Mouse (Mus musculus) induced T-regulatory cell, adult 2 months (primary cell): Measurements from ENCODE around the gene C330007P06Rik.

ENCODE experiments used
- DNase-seq: peaks from one replicate; pipeline ENCODE4 v3.0.0-alpha.2; 2012; ENCODE audit warnings: low read depth

C330007P06Rik gene

DNA sequence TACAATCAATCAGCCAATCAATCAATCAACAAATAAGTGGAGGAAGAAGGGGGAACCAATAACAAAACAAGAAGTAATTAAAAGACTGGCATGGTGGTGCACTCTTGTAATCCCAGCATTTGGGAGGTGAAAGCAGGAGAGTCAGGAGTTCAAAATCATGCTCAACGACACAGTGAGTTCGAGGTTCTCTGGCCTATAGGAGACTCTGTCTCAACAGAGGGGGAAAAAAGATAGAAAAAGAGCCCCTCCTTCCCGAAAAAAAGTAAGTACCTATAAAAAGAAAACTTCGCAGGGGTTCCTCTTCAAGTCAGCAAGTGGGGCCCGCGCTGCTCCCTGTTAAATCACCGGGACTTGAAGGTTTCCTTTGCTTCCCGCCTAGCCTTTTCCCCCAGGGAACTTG lies at the start of gene C330007P06Rik, which contains the start of gene Ube2a:
Gene C330007P06Rik, minus strand, starts transcription at position 347 of the 400 bp plus-strand sequence.
Gene Ube2a, plus strand, starts transcription at position 136 of the 400 bp plus-strand sequence.
- DNase-seq: no peak

DNA sequence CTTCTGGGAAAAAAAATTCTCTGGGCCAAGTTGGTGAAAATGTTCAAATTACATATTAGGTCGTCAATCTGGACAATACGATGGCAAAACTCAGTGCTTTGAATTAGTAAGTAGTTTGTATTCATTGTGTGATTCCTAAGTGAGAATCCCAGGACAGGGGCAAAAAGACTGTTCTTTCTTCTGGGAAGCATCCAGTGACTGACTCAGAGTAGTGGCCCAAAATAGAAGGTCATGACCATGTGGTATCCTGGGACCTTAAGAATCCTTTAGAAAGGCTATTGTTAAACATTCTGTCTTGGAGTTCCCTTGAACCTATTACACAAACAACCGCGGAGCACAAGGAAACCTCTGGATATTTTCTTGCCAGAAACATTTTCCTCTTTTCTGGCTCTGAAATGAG lies 47.4 kb upstream of the C330007P06Rik start:
- DNase-seq: no peak

DNA sequence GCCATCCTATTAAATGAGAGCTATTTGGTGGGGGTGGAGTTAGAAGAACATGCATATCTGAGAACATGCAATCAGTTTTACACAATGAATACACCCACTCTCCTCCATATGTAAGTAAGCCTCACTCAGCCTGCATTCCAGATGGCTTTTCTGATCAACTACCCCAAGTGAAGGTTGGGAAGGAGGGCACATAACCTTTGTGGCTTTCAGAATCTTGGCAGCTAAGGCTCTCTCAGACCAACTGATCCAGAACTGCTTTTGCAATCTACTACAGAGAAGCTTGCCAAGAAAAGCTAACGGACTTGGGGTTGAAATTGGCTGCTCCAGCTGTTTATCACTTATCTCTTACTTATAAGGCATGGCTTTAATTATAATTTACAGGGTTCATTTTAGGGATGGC lies 43.8 kb upstream of the C330007P06Rik start:
- no peak for DNase-seq

- DNase-seq: peak; percentile 66
These were observed 37.4 kb upstream of the C330007P06Rik start for GRCm38 (mm10) chrX:36911343-36911742.

- no peak for DNase-seq
These were observed 32.6 kb upstream of the C330007P06Rik start for GRCm38 (mm10) chrX:36906539-36906938.

DNA sequence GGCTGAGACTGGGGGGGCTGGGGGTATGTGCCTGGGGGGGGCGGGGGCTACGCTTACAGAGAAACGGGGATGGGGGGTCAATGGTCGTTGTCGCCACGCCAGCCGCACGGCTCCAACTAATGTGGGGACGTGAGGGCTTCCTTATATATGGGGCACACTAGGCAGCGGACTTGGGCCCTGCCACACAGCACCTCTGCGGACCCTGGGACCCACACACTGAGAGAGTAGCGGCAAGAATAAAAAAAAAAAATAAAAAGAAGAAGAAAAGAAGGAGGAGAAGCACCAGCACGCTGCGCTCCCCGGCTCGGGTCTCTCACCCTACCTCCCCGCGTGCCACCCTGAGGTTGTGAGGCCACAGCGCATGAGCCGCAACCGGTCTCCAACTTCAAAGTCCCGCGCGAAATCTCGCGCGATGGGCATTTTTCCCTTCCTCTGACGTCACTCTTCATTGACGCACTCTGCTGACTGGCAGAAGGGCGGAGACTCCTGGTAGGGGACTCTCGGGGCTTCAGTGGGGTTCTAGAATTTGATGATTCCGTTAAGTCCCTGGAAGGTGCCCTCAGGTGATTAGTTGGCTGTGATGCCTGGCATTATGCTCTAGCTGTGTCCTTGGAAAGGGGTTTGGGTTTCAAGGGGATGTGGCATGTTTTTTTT lies 29.3 kb upstream of the C330007P06Rik start:
- peak; percentile 95 for DNase-seq

GRCm38 (mm10) chrX:36902321-36903114 lies 28.6 kb upstream of the C330007P06Rik start, which contains the start of gene Nkrf:
Gene Nkrf, minus strand, starts transcription at chrX:36902899.
- peak; percentile 64 for DNase-seq

DNA sequence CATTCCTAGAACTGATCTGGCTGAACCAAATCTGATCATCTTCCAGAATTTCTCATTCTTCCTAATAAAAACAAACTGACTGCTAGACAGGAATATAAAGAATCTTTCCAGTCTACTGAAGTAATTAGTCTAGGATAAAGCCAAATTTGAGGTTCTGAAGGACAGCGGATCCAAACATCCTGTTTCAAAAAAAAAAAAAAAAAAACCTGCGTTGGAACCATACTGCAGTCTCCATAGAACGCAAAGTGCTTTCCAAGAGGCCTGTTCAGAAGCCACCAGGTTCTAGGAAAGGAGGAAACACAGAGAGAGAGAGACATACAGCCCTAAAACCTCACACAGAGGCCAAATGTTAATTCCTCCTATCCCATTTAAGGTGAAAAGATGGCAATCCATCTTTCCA lies 27.7 kb upstream of the C330007P06Rik start:
- no peak for DNase-seq

DNA sequence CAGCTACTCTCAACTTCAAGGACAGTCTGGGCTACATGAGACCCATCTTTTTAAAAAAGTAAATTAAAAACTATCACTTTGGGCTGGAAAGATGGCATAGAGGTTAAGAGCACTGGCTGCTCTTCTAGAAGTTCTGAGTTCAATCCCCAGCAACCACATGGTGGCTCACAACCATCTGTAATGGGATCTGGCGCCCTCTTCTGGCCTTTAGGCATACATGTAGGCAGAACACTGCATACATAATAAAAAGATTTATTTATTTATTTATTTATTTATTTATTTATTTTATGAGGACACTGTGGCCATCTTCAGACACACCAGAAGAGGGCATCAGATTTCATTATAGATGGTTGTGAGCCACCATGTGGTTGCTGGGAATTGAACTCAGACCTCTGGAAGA lies 25.0 kb upstream of the C330007P06Rik start:
- peak; percentile 73 for DNase-seq

DNA sequence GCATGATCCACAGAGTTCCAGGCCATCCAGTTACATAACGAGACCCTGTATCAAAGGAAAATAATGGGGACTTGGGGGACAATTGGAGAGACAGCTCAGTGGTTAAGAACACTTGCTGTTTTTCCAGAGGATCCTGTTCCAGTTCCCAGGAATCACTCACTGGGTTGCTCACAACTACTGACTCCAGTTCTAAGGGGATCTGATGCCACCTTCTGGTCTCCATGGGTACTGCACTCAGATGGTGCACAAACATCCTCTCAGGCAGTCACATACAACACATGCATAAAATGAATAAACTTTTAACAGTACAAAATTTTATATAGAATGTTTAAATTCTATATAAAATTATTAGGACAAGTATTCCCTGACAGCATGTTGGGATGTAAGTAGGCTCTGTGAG lies 10.8 kb upstream of the C330007P06Rik start:
- peak; percentile 58 for DNase-seq

GRCm38 (mm10) chrX:36874704-36875128 lies 805 bp upstream of the C330007P06Rik start:
- no peak for DNase-seq

DNA sequence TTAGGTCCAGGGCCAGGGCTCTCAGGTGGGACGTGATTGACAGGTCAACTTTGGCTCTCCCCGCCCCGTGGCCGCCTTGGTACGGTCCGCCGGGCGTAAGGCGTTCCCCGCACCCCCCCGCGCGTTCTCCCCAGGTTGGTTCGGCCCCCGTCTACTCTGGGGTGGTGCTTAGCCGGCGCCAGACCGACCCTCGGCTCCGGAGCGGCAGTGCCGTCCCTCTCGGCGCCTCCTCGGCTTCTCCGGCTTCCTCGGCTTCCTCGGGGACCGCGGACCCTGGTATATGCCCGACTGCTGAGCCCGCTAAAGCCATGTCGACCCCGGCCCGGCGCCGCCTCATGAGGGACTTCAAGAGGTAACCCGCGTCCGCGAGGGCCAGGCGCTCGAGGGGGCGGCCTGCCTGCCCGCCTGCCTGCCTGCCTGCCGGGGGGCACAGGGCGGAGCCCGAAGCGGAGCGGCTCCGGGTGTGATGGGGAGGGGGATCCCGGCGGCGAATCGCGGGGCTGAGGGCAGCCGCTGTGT lies 326 bp upstream of the C330007P06Rik start:
- peak; percentile 90 for DNase-seq

- DNase-seq: no peak
These were observed 3.5 kb downstream of the C330007P06Rik start for GRCm38 (mm10) chrX:36870372-36870771.

DNA sequence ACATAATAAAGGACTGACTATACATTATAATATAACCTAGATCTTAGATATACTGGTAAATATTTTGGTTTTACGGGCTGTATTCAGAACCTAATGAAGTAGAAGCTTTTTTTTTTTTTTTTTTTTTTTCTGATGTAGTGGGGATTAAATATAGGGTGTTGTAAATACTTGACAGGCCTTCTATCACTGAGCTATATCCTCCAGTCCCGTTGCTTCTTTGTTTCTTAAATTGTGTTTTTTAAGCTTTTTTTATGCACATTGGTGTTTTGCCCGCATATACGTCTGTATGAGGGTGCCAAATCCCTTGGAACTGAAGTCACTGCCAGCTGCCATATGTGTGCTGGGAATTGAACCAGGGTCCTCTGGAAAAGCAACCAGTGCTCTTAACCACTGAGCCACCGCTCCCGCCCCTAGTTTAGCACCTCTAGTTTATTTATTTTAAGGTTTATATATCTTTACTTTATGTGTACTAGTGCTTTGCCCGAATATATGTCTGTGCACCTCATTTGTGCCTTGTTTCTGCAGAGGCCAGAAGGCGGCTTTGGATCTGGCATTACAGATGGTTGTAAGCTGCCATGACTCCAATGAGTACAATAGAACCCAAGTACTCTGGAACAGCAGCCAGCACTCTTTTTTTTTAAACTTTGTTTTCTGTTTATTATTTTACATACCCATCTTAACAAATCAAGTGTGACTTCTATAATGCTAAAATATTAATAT lies 9.1 kb downstream of the C330007P06Rik start:
- no peak for DNase-seq

DNA sequence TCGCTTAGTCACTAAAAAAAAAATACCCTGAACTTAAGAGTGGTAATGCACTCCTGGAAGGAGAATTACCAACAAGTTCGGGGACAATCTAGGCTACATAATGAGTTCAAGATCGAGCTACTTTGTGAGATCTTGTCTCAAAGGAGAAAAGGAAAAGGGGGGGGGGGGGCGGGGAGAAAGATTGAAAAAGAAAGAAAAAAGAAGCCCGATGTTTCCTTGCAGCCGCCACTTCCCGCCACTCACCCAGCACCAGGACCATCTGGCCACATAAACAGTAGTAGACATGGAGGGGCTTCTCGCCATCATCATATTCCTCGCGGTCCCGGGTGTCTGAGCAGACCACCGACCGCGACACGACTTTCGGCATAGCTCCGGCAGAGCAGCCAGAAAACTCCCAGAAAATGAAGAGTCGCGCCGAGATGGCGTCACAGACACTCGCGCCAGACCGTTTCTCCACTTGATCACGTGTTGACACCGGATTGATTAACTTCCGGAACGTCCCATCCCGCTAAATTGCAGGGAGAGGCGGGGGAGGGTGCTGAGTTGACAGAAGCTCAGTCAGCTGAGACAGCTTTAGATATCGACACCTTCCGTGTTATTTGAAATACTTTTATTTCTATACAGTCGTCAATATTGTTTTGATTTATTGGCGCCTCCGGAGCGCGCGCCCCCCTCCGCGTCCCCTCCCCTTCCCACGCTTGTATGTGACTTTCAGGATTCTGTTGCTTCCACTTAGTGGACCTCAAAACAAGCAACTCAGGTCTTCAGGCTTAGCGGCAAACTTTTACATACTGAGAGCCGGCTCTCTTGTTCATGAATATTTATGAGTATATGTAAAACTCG lies 9.9 kb downstream of the C330007P06Rik start:
- DNase-seq: peak; percentile 88

- no peak for DNase-seq
These were observed 21.3 kb downstream of the C330007P06Rik start for GRCm38 (mm10) chrX:36852631-36853030.

DNA sequence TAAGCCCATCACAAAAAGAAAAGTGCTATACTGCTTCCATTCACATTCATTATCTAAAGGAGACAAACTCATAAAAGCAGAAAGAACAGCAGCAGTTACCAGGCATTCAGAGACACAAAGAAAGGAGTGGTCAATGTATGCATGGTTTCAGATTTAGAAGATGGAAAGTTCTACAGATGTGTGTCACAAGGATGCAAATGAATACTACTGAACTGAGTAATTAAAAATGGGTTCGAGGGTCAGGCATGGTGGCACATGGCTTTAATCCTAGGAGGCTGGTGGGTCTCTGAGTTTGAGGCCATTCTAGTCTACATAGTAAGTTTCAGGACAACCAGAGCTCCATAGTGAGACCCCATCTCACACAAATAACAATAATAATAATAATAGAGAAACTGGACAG lies 26.8 kb downstream of the C330007P06Rik start:
- DNase-seq: no peak

DNA sequence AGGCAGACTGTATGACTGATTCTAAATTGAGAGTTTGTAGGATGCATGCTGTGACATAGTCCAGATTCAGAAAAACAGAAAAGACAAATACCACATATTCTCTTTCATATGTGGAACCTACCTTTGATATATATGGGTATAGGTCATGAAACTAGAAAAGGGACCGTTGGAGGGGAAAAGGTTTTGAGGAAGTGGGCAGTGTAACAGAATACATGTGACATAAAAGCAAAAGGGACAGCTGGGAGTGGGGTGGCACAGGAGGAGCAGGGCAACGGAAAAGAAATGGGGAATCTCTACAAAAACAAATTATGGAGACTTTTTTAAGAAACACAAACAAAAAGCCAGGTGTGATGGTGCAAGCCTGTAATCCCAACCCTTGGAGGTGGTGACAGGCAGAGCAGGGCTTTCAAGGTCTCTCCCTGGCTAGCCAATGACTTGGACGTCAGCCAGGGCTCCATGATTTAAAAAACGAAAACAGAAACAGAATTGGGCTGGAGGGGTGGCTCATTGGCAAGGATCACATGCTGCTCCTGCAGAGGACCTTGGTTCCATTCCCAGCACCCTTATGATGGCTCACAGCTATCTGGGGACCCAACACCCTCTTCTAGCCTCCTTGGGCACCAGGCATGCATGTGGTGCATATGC lies 30.4 kb downstream of the C330007P06Rik start:
- no peak for DNase-seq

- DNase-seq: no peak
These were observed 32.2 kb downstream of the C330007P06Rik start for GRCm38 (mm10) chrX:36841698-36842097.

GRCm38 (mm10) chrX:36839391-36839790 lies 34.5 kb downstream of the C330007P06Rik start:
- no peak for DNase-seq
